Mouse (Mus musculus) heart, embryonic 10.5 days (tissue): Measurements from ENCODE around the gene Ninl. TPM values are rescaled to one million over a fixed set of nuclear protein-coding genes. Genes with fewer than 3 reads are reported as not detected.
"Not testable (repeated sequence)": the region's sequence is repeated elsewhere in the genome, so short reads cannot be mapped to it uniquely, and the experiment has no call there.

Experiments
- DNase-seq: peaks from one replicate; pipeline ENCODE4 v3.0.0-alpha.2; 2017; ENCODE audit warnings: low spot score
- H3K27ac ChIP-seq: fragments of 300-500 bp; sonication (generic); 2 replicates; pipeline ENCODE4 v1.5.1; 2016; ENCODE audit warnings: mild to moderate bottlenecking
- H3K27me3 ChIP-seq: fragments of 300-500 bp; sonication (generic); 2 replicates; pipeline ENCODE4 v1.6.1; 2016; ENCODE audit warnings: mild to moderate bottlenecking; ENCODE audit not compliant: poor library complexity, insufficient read depth, severe bottlenecking
- H3K36me3 ChIP-seq: fragments of 300-500 bp; sonication (generic); 2 replicates; pipeline ENCODE4 v1.6.1; 2016; ENCODE audit warnings: mild to moderate bottlenecking, moderate library complexity
- H3K4me1 ChIP-seq: fragments of 300-500 bp; sonication (generic); 2 replicates; pipeline ENCODE4 v1.6.1; 2016; ENCODE audit warnings: mild to moderate bottlenecking
- H3K4me3 ChIP-seq: fragments of 300-500 bp; sonication (generic); 2 replicates; pipeline ENCODE4 v1.5.1; 2016; ENCODE audit warnings: mild to moderate bottlenecking, moderate library complexity
- H3K9me3 ChIP-seq: fragments of 300-500 bp; sonication (generic); 2 replicates; pipeline ENCODE4 v1.6.1; 2016; ENCODE audit warnings: mild to moderate bottlenecking, moderate library complexity
- WGBS: fragments of 180-500 bp; shearing (Covaris S2); methylation state at CpG from one replicate; pipeline ENCODE4 v1.1.7; 2016; 5-methylcytosine and 5-hydroxymethylcytosine counted together
- polyA plus RNA-seq: library from polyadenylated mRNA; unstranded; fragments of >200 nt; fragmentation: Nextera tagmentation; extraction: Ambion mirVana; gene quantifications from 2 replicates; pipeline ENCODE4 v1.2.1, GENCODE M21; 2016

Gene Ninl
- polyA plus RNA-seq, 1 experiment from 2014 or later = 10.9 TPM

- H3K27me3 ChIP-seq = no peaks in the 10 kb centered on the region
- peaks cover 8% of the 10 kb centered on the region; the same call in 1 of the 2 replicates for H3K36me3 ChIP-seq
These were observed 73.2 kb downstream of the Ninl start for GRCm38 (mm10) chr2:150965951-150966350.

GRCm38 (mm10) chr2:150964641-150965040, 74.5 kb downstream of the Ninl start:
- H3K9me3 ChIP-seq = no peaks in the 10 kb centered on the region
- peak; percentile 62 for DNase-seq
- 91% methylated on average over 3 of the region's 3 CpGs for WGBS

More at GRCm38 (mm10) chr2:150965951-150966350, 73.2 kb downstream of the Ninl start:
- H3K4me3 ChIP-seq = no peak overlapping the region
- DNase-seq = peak; percentile 72
- WGBS = 87% methylated on average over 10 of the region's 10 CpGs
- no peaks in the 10 kb centered on the region for H3K4me1 ChIP-seq
- H3K27ac ChIP-seq = no peak overlapping the region
- H3K9me3 ChIP-seq = no peaks in the 10 kb centered on the region

GRCm38 (mm10) chr2:150963246-150963645, 75.9 kb downstream of the Ninl start:
- no peak overlapping the region for H3K27ac ChIP-seq
- peaks cover 12% of the 10 kb centered on the region; the same call in 1 of the 2 replicates for H3K4me1 ChIP-seq
- H3K36me3 ChIP-seq = peaks cover 15% of the 10 kb centered on the region; the same call in 1 of the 2 replicates
- 91% methylated on average over 3 of the region's 3 CpGs for whole genome bisulfite sequencing
- no peak overlapping the region for H3K4me3 ChIP-seq
- H3K27me3 ChIP-seq = no peaks in the 10 kb centered on the region
- no peaks in the 10 kb centered on the region for H3K9me3 ChIP-seq
- DNase-seq = peak; percentile 65

More at GRCm38 (mm10) chr2:150964641-150965040, 74.5 kb downstream of the Ninl start:
- Histone ChIP-seq H3K4me3 (no peak overlapping the region), H3K4me1 (peaks cover 6% of the 10 kb centered on the region; the same call in 1 of the 2 replicates), H3K36me3 (peaks cover 9% of the 10 kb centered on the region; the same call in 1 of the 2 replicates), H3K27ac (no peak overlapping the region), H3K27me3 (no peaks in the 10 kb centered on the region)

- H3K4me1 ChIP-seq = peaks cover 12% of the 10 kb centered on the region; the same call in 1 of the 2 replicates
- no peaks in the 10 kb centered on the region for H3K9me3 ChIP-seq
- DNase-seq = no peak
- H3K27ac ChIP-seq = no peak overlapping the region
- WGBS = 67% methylated on average over 10 of the region's 10 CpGs
- H3K36me3 ChIP-seq = peaks cover 26% of the 10 kb centered on the region; the same call in 1 of the 2 replicates
- H3K4me3 ChIP-seq = no peak overlapping the region
- no peaks in the 10 kb centered on the region for H3K27me3 ChIP-seq
These were observed 79.7 kb downstream of the Ninl start for GRCm38 (mm10) chr2:150959521-150959920.

GRCm38 (mm10) chr2:150955859-150956258, 83.3 kb downstream of the Ninl start:
- DNase-seq = no peak
- Histone ChIP-seq H3K27me3 (no peaks in the 10 kb centered on the region), H3K36me3 (peaks cover 32% of the 10 kb centered on the region), H3K27ac (no peak overlapping the region), H3K9me3 (no peaks in the 10 kb centered on the region), H3K4me1 (peaks cover 12% of the 10 kb centered on the region; the same call in 1 of the 2 replicates), H3K4me3 (no peak overlapping the region)
- WGBS = 78% methylated on average over 1 of the region's 1 CpGs

- no peaks in the 10 kb centered on the region for H3K9me3 ChIP-seq
- 75% methylated on average over 2 of the region's 2 CpGs for WGBS
These were observed 88.0 kb downstream of the Ninl start for GRCm38 (mm10) chr2:150951201-150951600.

GRCm38 (mm10) chr2:150950056-150950455, 89.1 kb downstream of the Ninl start:
- 86% methylated on average over 6 of the region's 6 CpGs for WGBS
- Histone ChIP-seq H3K4me1 (no peaks in the 10 kb centered on the region), H3K36me3 (peaks cover 35% of the 10 kb centered on the region), H3K27ac (no peak overlapping the region), H3K27me3 (no peaks in the 10 kb centered on the region), H3K4me3 (no peak overlapping the region), H3K9me3 (no peaks in the 10 kb centered on the region)
- no peak for DNase-seq

More at GRCm38 (mm10) chr2:150951201-150951600, 88.0 kb downstream of the Ninl start:
- Histone ChIP-seq H3K27me3 (no peaks in the 10 kb centered on the region), H3K27ac (no peak overlapping the region), H3K4me1 (no peaks in the 10 kb centered on the region), H3K4me3 (no peak overlapping the region), H3K36me3 (peaks cover 41% of the 10 kb centered on the region)
- DNase-seq = no peak

GRCm38 (mm10) chr2:150949652-150950051, 89.5 kb downstream of the Ninl start:
- peaks cover 39% of the 10 kb centered on the region for H3K36me3 ChIP-seq
- H3K4me1 ChIP-seq = no peaks in the 10 kb centered on the region
- no peaks in the 10 kb centered on the region for H3K9me3 ChIP-seq
- 91% methylated on average over 3 of the region's 3 CpGs for WGBS
- no peaks in the 10 kb centered on the region for H3K27me3 ChIP-seq
- H3K27ac ChIP-seq = no peak overlapping the region
- no peak overlapping the region for H3K4me3 ChIP-seq
- no peak for DNase-seq

- H3K4me1 ChIP-seq = no peaks in the 10 kb centered on the region
- H3K27ac ChIP-seq = no peak overlapping the region
- H3K9me3 ChIP-seq = no peaks in the 10 kb centered on the region
- 84% methylated on average over 5 of the region's 5 CpGs for WGBS
- H3K4me3 ChIP-seq = no peak overlapping the region
- H3K27me3 ChIP-seq = no peaks in the 10 kb centered on the region
- no peak for DNase-seq
- peaks cover 36% of the 10 kb centered on the region for H3K36me3 ChIP-seq
These were observed 90.4 kb downstream of the Ninl start for GRCm38 (mm10) chr2:150948786-150949185.

GRCm38 (mm10) chr2:150947880-150948611, 91.1 kb downstream of the Ninl start:
- 92% methylated on average over 12 of the region's 12 CpGs for WGBS
- not testable (repeated sequence) for H3K27ac ChIP-seq, H3K4me3 ChIP-seq, H3K4me1 ChIP-seq, H3K27me3 ChIP-seq, DNase-seq, H3K9me3 ChIP-seq
- peaks cover 41% of the 10 kb centered on the region for H3K36me3 ChIP-seq

- not testable (repeated sequence) for DNase-seq, H3K4me3 ChIP-seq, H3K4me1 ChIP-seq, H3K27me3 ChIP-seq, H3K9me3 ChIP-seq, H3K27ac ChIP-seq
- 94% methylated on average over 5 of the region's 5 CpGs for WGBS
- peaks cover 43% of the 10 kb centered on the region for H3K36me3 ChIP-seq
These were observed 91.8 kb downstream of the Ninl start for GRCm38 (mm10) chr2:150947341-150947740.

GRCm38 (mm10) chr2:150944017-150944416, 95.2 kb downstream of the Ninl start:
- no peaks in the 10 kb centered on the region for H3K27me3 ChIP-seq
- 88% methylated on average over 5 of the region's 5 CpGs for WGBS
- H3K36me3 ChIP-seq = peaks cover 23% of the 10 kb centered on the region
- DNase-seq = no peak
- H3K9me3 ChIP-seq = no peaks in the 10 kb centered on the region
- H3K27ac ChIP-seq = no peak overlapping the region
- H3K4me1 ChIP-seq = no peaks in the 10 kb centered on the region
- H3K4me3 ChIP-seq = no peak overlapping the region

GRCm38 (mm10) chr2:150934659-150935058, 104.5 kb downstream of the Ninl start:
- no peak for DNase-seq
- Histone ChIP-seq H3K27ac (no peak overlapping the region), H3K4me3 (no peak overlapping the region), H3K9me3 (no peaks in the 10 kb centered on the region), H3K36me3 (peaks cover 51% of the 10 kb centered on the region), H3K4me1 (no peaks in the 10 kb centered on the region), H3K27me3 (no peaks in the 10 kb centered on the region)
- WGBS = 90% methylated on average over 4 of the region's 4 CpGs
